Mouse (Mus musculus): ENCODE data around the gene Ldhd. TPM values are rescaled to one million over a fixed set of nuclear protein-coding genes. Genes with fewer than 3 reads are reported as not detected.
A peak's percentile ranks its signal among the peaks of the same experiment; 100 is the strongest.

The Ldhd gene
- total and polyA plus RNA-seq, 2 experiments from 2014 or later = 2.2 to 3.6 TPM

DNA sequence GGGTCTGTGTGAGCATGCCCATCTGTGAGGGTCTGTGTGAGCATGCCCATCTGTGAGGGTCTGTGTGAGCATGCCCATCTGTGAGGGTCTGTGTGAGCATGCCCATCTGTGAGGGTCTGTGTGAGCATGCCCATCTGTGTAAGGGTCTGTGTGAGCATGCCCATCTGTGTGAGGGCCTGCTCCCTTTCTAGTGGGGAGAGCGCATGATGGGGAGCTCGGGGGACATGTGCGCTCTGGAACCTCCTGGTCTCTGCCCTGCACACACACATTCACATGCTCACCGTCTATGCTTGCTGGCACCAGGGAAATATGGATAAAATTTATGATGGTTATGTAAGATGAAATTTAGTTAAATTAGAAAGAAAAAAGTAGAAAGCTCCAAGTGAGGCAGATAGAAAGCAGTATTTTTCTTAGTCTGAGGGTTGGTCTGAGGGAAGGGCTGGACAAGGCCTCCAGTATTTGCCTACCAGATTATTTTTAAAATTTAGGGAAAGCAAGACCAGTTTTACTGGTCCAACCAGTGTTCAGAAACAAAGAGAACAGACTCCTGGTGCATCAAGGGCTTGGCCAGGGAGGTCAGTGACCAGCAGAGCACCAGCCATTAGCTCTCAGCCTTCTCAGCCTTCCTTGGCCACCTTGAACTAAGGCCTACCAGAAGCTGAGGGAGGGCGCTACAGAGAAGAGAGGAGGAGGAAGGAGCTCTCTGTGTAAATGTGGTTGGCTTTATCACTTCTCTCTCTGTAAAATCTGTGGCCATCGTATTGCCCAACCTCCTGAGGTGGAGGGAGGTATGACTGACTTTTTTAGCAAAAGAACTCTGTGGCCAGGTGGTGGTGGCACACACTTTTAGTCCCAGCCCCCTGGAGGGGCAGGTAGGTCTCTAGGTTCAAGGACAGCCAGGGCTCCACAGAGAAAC, 15.1 kb downstream of the Ldhd start:
- DNase-seq (ENCODE audit: low spot score) (no peak), ATAC-seq (no peak)
- H3K9ac ChIP-seq (replicated peaks; ENCODE audit: low read length) = no peak overlapping the region
- no peak overlapping the region for H3K4me2 ChIP-seq (ENCODE audit: low read depth, low read length)
- 80% methylated on average over 6 of the region's 6 CpGs for WGBS
- no peak for TF ChIP-seq CTCF (IDR thresholded peaks at IDR 0.05; ENCODE audit: low read depth)
- H3K4me1 ChIP-seq (ENCODE audit: insufficient read depth, low read length) = no peaks in the 10 kb centered on the region
- no peaks in the 10 kb centered on the region for H3K27me3 ChIP-seq (ENCODE audit: insufficient read depth, low read length)
- no peak overlapping the region for H3K27ac ChIP-seq
- H3K9me3 ChIP-seq (ENCODE audit: low read length) = no peaks in the 10 kb centered on the region
- no peak overlapping the region for H3K4me3 ChIP-seq (ENCODE audit: low read length)
- no peaks in the 10 kb centered on the region for H3K36me3 ChIP-seq (ENCODE audit: insufficient read depth, low read length)

GRCm38 (mm10) chr8:111613181-111613580, 17.0 kb downstream of the Ldhd start:
- TF ChIP-seq CTCF (IDR thresholded peaks at IDR 0.05; ENCODE audit: low read depth) = no peak
- no peak overlapping the region for H3K9ac ChIP-seq (replicated peaks; ENCODE audit: low read length)
- no peaks in the 10 kb centered on the region for H3K4me1 ChIP-seq (ENCODE audit: insufficient read depth, low read length)
- ATAC-seq = no peak
- no peak overlapping the region for H3K27ac ChIP-seq
- H3K4me2 ChIP-seq (ENCODE audit: low read depth, low read length) = no peak overlapping the region
- H3K9me3 ChIP-seq (ENCODE audit: low read length) = no peaks in the 10 kb centered on the region
- H3K4me3 ChIP-seq (ENCODE audit: low read length) = no peak overlapping the region
- no peaks in the 10 kb centered on the region for H3K27me3 ChIP-seq (ENCODE audit: insufficient read depth, low read length)
- H3K36me3 ChIP-seq (ENCODE audit: insufficient read depth, low read length) = no peaks in the 10 kb centered on the region
- 82% methylated on average over 5 of the region's 5 CpGs for WGBS
- no peak for DNase-seq (ENCODE audit: low spot score)

DNA sequence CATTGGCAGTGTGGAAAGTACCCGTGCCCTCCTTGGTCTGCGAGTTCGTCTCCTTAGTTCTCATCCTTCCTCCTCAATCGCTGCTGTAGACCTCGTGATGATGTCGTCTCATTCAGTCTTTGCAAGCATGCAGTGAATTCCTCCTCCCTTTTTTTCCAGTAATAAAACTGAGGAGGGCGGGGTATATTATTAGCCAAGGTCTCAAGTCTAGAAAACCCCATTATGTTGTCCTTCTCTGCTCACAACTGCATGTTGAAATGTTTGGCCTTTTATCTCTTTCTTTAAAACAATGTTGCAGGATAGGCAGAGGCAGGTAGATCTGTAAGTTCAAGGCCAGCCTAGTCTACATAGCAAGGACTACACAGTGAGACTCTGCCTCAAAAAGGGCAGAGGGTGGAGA, 22.8 kb downstream of the Ldhd start:
- no peak for DNase-seq (ENCODE audit: low spot score)
- Histone ChIP-seq H3K9me3 (ENCODE audit: low read length) (no peaks in the 10 kb centered on the region), H3K27ac (no peak overlapping the region), H3K36me3 (ENCODE audit: insufficient read depth, low read length) (no peaks in the 10 kb centered on the region), H3K9ac (replicated peaks; ENCODE audit: low read length) (no peak overlapping the region), H3K4me1 (ENCODE audit: insufficient read depth, low read length) (no peaks in the 10 kb centered on the region), H3K4me2 (ENCODE audit: low read depth, low read length) (no peak overlapping the region), H3K4me3 (ENCODE audit: low read length) (no peak overlapping the region), H3K27me3 (ENCODE audit: insufficient read depth, low read length) (no peaks in the 10 kb centered on the region)
- WGBS = 93% methylated on average over 7 of the region's 7 CpGs
- TF ChIP-seq CTCF (IDR thresholded peaks at IDR 0.05; ENCODE audit: low read depth) = no peak
- no peak for ATAC-seq

DNA sequence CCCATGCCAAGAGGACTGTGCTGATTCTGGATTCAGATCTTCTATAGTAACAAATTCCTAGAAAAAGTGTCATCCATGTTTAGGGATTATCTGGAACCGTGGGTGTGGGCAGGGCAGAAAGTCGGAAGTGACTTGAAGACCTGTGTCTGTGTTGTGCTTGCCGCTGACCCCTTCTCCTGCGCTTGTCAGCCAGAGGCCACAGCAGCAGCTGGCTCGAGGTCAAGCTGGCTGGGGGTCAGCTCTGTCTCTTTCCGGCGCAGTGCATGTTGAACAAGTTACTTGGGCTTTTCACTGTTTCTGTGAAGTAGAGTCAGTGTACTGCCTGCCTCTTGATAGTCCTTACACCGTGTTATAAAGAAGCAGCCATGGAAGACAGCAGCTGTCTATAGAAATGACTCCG, 23.2 kb downstream of the Ldhd start:
- WGBS = 86% methylated on average over 9 of the region's 9 CpGs
- no peak overlapping the region for H3K9ac ChIP-seq (replicated peaks; ENCODE audit: low read length)
- H3K27me3 ChIP-seq (ENCODE audit: insufficient read depth, low read length) = no peaks in the 10 kb centered on the region
- H3K27ac ChIP-seq = no peak overlapping the region
- DNase-seq (ENCODE audit: low spot score) (no peak), ATAC-seq (no peak)
- no peak overlapping the region for H3K4me3 ChIP-seq (ENCODE audit: low read length)
- no peak for TF ChIP-seq CTCF (IDR thresholded peaks at IDR 0.05; ENCODE audit: low read depth)
- no peak overlapping the region for H3K4me2 ChIP-seq (ENCODE audit: low read depth, low read length)
- H3K4me1 ChIP-seq (ENCODE audit: insufficient read depth, low read length) = no peaks in the 10 kb centered on the region
- no peaks in the 10 kb centered on the region for H3K9me3 ChIP-seq (ENCODE audit: low read length)
- no peaks in the 10 kb centered on the region for H3K36me3 ChIP-seq (ENCODE audit: insufficient read depth, low read length)

DNA sequence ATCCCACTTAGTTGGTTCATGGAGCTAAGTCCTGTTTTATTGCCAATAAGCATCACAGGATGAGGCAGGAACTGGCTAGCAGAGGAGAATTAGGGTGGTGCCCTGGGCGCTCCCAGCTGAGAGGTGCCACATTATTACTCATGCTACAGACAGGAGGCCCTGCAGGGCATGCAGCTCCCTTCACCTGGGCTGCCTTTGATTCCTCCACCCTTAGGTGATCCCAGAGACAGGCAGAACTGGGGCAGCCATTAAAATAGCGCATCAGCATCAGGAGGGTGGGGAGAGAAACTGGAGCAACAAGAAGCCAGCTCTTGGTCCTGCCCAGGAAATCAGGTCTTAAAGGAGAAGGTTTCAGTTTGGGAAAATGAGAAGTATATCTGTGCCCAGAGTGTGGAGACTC, 25.2 kb downstream of the Ldhd start:
- Histone ChIP-seq H3K9ac (replicated peaks; ENCODE audit: low read length) (no peak overlapping the region), H3K9me3 (ENCODE audit: low read length) (no peaks in the 10 kb centered on the region), H3K27ac (no peak overlapping the region), H3K4me3 (ENCODE audit: low read length) (no peak overlapping the region), H3K4me2 (ENCODE audit: low read depth, low read length) (no peak overlapping the region), H3K4me1 (ENCODE audit: insufficient read depth, low read length) (no peaks in the 10 kb centered on the region), H3K36me3 (ENCODE audit: insufficient read depth, low read length) (no peaks in the 10 kb centered on the region), H3K27me3 (ENCODE audit: insufficient read depth, low read length) (no peaks in the 10 kb centered on the region)
- no peak for TF ChIP-seq CTCF (IDR thresholded peaks at IDR 0.05; ENCODE audit: low read depth)
- ATAC-seq = no peak
- DNase-seq (ENCODE audit: low spot score) = no peak
- WGBS = 83% methylated on average over 2 of the region's 2 CpGs

- ATAC-seq = no peak
- no peak for TF ChIP-seq CTCF (IDR thresholded peaks at IDR 0.05; ENCODE audit: low read depth)
- no peaks in the 10 kb centered on the region for H3K4me1 ChIP-seq (ENCODE audit: insufficient read depth, low read length)
- 80% methylated on average over 4 of the region's 4 CpGs for WGBS
- no peaks in the 10 kb centered on the region for H3K36me3 ChIP-seq (ENCODE audit: insufficient read depth, low read length)
- H3K4me2 ChIP-seq (ENCODE audit: low read depth, low read length) = no peak overlapping the region
- DNase-seq (ENCODE audit: low spot score) = peak; percentile 32
- H3K27ac ChIP-seq = no peak overlapping the region
- H3K27me3 ChIP-seq (ENCODE audit: insufficient read depth, low read length) = no peaks in the 10 kb centered on the region
- H3K9me3 ChIP-seq (ENCODE audit: low read length) = no peaks in the 10 kb centered on the region
- no peak overlapping the region for H3K9ac ChIP-seq (replicated peaks; ENCODE audit: low read length)
- no peak overlapping the region for H3K4me3 ChIP-seq (ENCODE audit: low read length)
Measured at GRCm38 (mm10) chr8:111602050-111602449, 28.1 kb downstream of the Ldhd start.
